Mouse (Mus musculus) hindbrain, embryonic 10.5 days (tissue): ENCODE data around the gene Aatf. TPM values are rescaled to one million over a fixed set of nuclear protein-coding genes. Genes with fewer than 3 reads are reported as not detected.

ENCODE experiments used
- DNase-seq: peaks from one replicate; pipeline ENCODE4 v3.0.0-alpha.2; 2017; ENCODE audit warnings: low spot score
- H3K27ac ChIP-seq: fragments of 300-500 bp; sonication (generic); 2 replicates; pipeline ENCODE4 v1.5.1; 2016; ENCODE audit warnings: mild to moderate bottlenecking, moderate library complexity
- H3K27me3 ChIP-seq: fragments of 300-500 bp; sonication (generic); 2 replicates; pipeline ENCODE4 v1.6.1; 2016; ENCODE audit warnings: mild to moderate bottlenecking; ENCODE audit not compliant: poor library complexity, insufficient read depth, severe bottlenecking
- H3K36me3 ChIP-seq: fragments of 300-500 bp; sonication (generic); 2 replicates; pipeline ENCODE4 v1.6.1; 2016; ENCODE audit warnings: mild to moderate bottlenecking, moderate library complexity
- H3K4me1 ChIP-seq: fragments of 300-500 bp; sonication (generic); replicated peaks from 2 replicates; pipeline ENCODE4 v1.6.1; 2016; ENCODE audit warnings: mild to moderate bottlenecking
- H3K4me3 ChIP-seq: fragments of 300-500 bp; sonication (generic); 2 replicates; pipeline ENCODE4 v1.5.1; 2016; ENCODE audit warnings: mild to moderate bottlenecking, moderate library complexity
- H3K9me3 ChIP-seq: fragments of 300-500 bp; sonication (generic); 2 replicates; pipeline ENCODE4 v1.6.1; 2016; ENCODE audit warnings: mild to moderate bottlenecking, moderate library complexity
- WGBS: fragments of 180-500 bp; shearing (Covaris S2); methylation state at CpG from one replicate; pipeline ENCODE4 v1.1.7; 2016; 5-methylcytosine and 5-hydroxymethylcytosine counted together
- polyA plus RNA-seq: library from polyadenylated mRNA; unstranded; fragments of >200 nt; fragmentation: Nextera tagmentation; extraction: Ambion mirVana; gene quantifications from 2 replicates; pipeline ENCODE4 v1.2.1, GENCODE M21; 2016

Gene Aatf
- 46.8 and 52.1 TPM in 2 replicates for polyA plus RNA-seq

DNA sequence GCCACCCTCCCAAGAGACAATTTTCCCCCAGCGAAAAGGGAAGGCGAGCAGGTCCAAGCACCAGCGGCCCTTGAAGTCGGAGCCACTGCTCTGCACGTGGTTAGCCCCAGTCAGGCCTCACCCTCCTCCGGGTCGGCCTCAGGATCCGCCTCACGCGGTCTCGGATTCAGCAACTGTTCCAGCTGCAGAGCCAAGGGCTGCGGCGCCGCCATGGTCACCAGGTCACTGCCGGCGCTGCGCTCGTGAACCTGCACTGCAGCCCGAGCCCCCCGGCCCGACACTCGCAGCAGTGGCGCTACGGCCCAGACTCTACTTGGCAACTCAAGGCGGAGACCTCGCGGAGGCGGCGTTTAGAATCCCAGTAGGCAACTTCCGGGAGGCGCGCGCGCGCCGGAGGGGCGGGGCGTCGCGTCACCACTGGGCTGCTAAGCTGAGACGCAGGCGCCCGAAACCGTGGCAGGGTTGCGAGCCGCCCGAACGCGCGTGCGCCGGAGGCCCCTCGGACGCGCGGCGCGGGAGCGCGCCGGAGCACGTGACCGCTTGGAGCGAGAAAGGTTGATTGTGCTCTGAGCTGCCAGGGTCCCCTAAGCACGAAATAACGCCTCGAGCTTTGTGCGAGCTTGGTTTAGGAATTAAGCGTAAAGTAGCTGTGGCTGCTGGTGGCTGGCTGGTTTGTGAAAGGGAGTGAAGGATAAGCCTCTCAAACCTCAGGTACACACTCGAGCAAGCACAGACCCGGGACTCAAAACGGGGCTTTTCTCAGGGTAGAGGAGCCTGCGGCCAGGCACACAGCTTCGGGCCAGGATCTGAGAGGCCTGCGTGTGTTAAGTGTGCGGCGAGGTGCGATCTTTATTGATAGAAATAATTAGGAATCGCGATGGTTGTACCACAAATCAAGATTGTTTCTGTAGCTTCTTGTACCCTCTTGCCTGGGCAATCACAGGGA, at the start of gene Aatf:
TSS of gene Aatf (minus strand) at position 352 of the 946 bp plus-strand sequence.
- Histone ChIP-seq H3K36me3 (peaks cover 23% of the 10 kb centered on the region), H3K4me3 (peak within 1 kb of the TSS; percentile 73), H3K27me3 (peaks cover 46% of the 10 kb centered on the region), H3K4me1 (peaks cover 22% of the 10 kb centered on the region), H3K27ac (peak within 1 kb of the TSS; percentile 88), H3K9me3 (no peaks in the 10 kb centered on the region)
- WGBS = under 1% methylated on average over 80 of the region's 80 CpGs
- peak; percentile 99 for DNase-seq

DNA sequence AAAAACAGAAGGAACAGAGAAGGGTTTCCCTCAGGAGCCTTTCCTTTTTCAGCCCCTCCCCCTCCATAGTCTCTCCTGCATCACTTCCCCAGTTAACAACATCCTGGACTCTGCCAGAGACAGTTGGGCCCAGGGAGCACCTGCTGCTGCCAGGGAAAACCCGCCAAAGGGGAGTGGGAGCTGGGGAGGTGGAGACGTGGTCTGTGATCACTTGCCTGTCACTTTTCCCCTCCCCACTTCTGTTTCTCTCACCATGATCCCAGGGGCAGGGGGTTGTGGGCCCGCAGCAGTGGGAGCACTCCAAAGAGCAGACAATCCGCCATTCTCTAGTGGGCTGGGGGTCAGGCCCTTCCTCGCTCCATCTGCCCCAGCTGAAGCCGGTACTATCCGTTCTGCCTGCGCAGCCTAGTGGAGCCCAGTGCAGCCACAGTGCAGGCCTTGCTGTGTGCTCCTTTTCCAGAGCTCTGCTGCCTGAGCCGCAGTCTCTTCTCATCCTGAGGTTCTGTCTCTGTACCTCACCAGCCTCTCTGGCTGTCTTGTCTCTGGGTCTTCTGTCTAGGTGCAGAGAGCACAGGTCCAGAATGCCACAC, 49.5 kb upstream of the Aatf start:
- peak; percentile 42 for DNase-seq
- Histone ChIP-seq H3K27ac (peak overlapping the region; percentile 82), H3K27me3 (peaks cover 55% of the 10 kb centered on the region)

DNA sequence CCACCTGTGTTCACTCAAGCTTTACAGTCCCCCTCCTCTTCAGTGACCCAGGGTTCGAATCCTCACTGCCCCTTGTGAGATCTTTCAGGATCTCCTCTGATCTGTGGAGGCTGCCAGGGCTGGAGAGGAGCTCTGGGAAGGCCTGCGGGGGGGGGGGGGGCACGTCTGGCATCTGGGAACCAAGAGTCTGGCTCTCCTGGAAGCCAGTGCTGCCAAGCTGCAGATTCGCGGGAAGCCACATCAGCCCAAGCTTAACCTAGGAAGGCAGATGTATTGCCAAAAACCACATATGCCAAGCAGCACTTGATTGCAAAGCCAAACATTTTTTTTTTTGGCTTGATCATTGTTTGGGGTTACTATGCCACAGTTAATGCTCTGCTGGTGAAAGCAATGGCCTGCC, 48.2 kb upstream of the Aatf start:
- Histone ChIP-seq H3K4me1 (peaks cover 30% of the 10 kb centered on the region), H3K27me3 (peaks cover 42% of the 10 kb centered on the region), H3K9me3 (no peaks in the 10 kb centered on the region), H3K36me3 (no peaks in the 10 kb centered on the region), H3K4me3 (no peak overlapping the region), H3K27ac (peak overlapping the region; percentile 60)
- WGBS = 73% methylated on average over 5 of the region's 5 CpGs
- no peak for DNase-seq

More for the DNA sequence above, 49.5 kb upstream of the Aatf start:
- WGBS = 12% methylated on average over 9 of the region's 9 CpGs
- no peaks in the 10 kb centered on the region for H3K36me3 ChIP-seq
- H3K4me1 ChIP-seq = peaks cover 39% of the 10 kb centered on the region
- H3K4me3 ChIP-seq = peak overlapping the region; percentile 10; the same call in 1 of the 2 replicates
- H3K9me3 ChIP-seq = no peaks in the 10 kb centered on the region

DNA sequence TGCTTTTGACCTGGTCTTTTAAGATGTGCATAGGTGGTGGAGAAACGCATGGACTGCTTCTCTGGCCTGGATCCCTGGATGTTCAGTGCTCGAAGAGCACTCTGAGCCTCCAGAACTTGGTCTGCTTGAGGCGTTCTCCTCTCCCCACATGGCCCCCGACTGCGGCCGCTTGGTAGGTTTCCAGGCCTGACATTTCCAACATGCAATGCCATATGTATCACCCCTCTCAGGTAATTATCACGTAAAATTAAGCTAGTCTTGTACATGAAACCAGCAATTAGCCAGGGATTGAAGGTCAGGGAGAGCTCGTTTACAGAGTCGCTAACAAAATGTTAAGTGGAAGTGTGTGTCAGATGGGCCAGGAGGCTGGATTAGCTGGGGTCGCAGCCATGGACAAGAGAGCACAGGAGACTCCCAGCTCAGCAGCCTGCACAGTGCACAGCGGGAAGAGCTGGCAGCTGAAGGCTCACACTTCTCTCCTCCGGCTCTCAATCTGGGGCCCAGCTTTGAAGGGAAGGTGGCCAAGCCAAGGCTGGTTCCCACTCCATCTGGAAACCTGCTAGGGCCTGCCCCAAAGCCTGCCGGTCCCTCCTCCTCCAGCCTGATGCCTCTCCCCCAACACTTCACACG, 40.6 kb upstream of the Aatf start:
- peaks cover 20% of the 10 kb centered on the region for H3K27me3 ChIP-seq
- WGBS = 85% methylated on average over 14 of the region's 14 CpGs
- 0 out of 2 replicates have a peak, but pooled peaks cover 6% of the 10 kb centered on the region for H3K9me3 ChIP-seq
- H3K4me3 ChIP-seq = no peak overlapping the region
- H3K27ac ChIP-seq = no peak overlapping the region
- DNase-seq = no peak
- H3K4me1 ChIP-seq = peaks cover 3% of the 10 kb centered on the region; the same call in 1 of the 2 replicates
- H3K36me3 ChIP-seq = no peaks in the 10 kb centered on the region

DNA sequence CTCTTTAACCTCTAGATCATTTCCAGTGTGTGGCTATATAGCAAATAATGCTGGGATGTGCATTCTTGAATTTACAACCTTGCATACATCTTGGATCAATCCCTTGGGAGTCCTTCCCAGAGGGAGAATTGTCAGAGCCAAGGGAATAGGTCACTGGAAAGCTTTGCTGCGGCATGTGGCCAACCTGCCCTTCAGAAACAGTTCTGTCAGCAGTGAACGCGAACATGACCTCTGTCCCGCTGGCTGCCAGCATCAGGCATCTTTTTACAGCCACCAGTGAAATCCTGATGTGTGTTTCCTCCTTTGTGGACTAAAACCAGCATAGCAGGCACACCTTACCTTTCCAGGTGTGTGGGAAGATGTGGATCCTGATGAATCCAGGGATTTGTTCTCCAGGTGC, 38.0 kb upstream of the Aatf start:
- Histone ChIP-seq H3K27me3 (peaks cover 26% of the 10 kb centered on the region), H3K4me1 (peaks cover 10% of the 10 kb centered on the region; the same call in 1 of the 2 replicates), H3K36me3 (no peaks in the 10 kb centered on the region), H3K27ac (no peak overlapping the region), H3K4me3 (no peak overlapping the region), H3K9me3 (0 out of 2 replicates have a peak, but pooled peaks cover 6% of the 10 kb centered on the region)
- DNase-seq = no peak
- WGBS = 79% methylated on average over 4 of the region's 4 CpGs

DNA sequence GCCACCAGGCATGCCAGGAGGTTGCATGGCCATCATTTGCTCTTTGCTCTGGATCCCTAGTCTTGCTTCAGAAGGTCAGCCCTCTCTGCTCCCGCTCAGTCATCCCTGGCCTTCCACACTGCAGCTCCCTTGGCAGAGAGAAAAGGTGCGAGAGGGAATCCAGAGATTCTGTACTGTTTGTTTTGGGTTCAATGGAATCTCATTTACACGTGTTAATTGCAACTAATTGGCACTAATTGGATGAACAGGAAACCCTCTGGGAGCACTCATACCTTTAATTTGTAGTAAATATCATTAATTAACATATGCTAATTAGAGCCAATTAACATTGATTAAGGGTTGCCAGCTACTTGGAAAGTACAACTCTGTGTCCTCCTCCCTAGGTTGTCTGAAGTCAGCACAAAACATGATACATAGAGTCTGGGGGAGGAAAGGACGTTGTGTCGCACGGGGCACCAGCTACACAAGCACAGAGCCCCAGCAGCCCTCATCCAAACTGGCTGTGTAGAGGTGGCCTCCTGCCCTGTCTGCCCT, 36.0 kb upstream of the Aatf start:
- Histone ChIP-seq H3K9me3 (0 out of 2 replicates have a peak, but pooled peaks cover 6% of the 10 kb centered on the region), H3K4me3 (no peak overlapping the region), H3K4me1 (peaks cover 10% of the 10 kb centered on the region; the same call in 1 of the 2 replicates), H3K27me3 (peaks cover 31% of the 10 kb centered on the region), H3K27ac (no peak overlapping the region), H3K36me3 (no peaks in the 10 kb centered on the region)
- WGBS = 59% methylated on average over 6 of the region's 6 CpGs
- DNase-seq = no peak

DNA sequence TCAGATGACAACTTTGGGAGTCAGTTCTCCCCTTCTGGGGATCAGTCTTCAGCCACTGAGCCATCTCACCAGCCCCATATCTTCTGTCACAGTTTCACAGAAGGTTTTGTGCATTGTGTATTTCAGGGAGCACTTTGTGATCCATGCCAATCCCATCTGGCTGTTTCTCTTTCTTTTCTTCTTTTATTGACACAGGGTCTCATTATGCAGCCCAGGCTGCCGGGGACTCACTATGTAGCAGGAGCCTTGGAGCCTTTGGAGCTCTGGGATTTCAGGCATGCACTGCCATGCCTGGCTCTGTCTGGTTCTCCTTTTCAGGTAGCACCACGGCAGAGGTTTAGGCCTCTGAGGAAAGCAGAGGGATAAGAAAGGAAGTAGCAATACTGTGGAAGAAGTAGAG, 35.0 kb upstream of the Aatf start:
- WGBS = 38% methylated on average over 2 of the region's 2 CpGs
- Histone ChIP-seq H3K27me3 (peaks cover 31% of the 10 kb centered on the region), H3K27ac (peak overlapping the region; percentile 45)

DNA sequence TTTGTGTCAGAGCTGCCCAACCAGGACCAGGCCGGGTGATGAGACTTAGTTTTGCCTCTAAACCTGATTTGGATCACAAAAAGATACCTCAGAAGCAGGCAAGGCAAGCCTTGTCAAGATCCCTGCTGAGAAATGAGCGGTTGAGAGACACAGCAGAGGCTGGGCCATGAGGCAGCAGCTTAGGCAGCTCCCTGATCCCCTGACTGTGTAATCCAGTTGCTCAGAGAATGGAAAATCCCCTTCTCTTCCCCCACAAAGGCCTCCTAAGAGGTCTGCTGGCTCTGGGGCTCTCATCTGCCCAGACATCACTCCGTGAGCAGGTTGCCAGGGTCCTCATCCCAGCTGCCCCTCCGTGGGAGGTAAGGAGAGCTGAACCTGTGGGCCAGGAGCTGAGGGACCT, 26.7 kb upstream of the Aatf start:
- no peak overlapping the region for H3K4me3 ChIP-seq
- H3K9me3 ChIP-seq = no peaks in the 10 kb centered on the region
- no peak for DNase-seq
- 0 out of 2 replicates have a peak overlapping the region, but pooled peaks have one; percentile 19 for H3K27ac ChIP-seq
- peaks cover 23% of the 10 kb centered on the region for H3K4me1 ChIP-seq
- H3K36me3 ChIP-seq = no peaks in the 10 kb centered on the region
- 8% methylated on average over 4 of the region's 4 CpGs for WGBS
- peaks cover 62% of the 10 kb centered on the region for H3K27me3 ChIP-seq

More for the DNA sequence above, 35.0 kb upstream of the Aatf start:
- Histone ChIP-seq H3K36me3 (no peaks in the 10 kb centered on the region), H3K4me1 (peaks cover 10% of the 10 kb centered on the region; the same call in 1 of the 2 replicates), H3K4me3 (no peak overlapping the region), H3K9me3 (0 out of 2 replicates have a peak, but pooled peaks cover 4% of the 10 kb centered on the region)
- no peak for DNase-seq

DNA sequence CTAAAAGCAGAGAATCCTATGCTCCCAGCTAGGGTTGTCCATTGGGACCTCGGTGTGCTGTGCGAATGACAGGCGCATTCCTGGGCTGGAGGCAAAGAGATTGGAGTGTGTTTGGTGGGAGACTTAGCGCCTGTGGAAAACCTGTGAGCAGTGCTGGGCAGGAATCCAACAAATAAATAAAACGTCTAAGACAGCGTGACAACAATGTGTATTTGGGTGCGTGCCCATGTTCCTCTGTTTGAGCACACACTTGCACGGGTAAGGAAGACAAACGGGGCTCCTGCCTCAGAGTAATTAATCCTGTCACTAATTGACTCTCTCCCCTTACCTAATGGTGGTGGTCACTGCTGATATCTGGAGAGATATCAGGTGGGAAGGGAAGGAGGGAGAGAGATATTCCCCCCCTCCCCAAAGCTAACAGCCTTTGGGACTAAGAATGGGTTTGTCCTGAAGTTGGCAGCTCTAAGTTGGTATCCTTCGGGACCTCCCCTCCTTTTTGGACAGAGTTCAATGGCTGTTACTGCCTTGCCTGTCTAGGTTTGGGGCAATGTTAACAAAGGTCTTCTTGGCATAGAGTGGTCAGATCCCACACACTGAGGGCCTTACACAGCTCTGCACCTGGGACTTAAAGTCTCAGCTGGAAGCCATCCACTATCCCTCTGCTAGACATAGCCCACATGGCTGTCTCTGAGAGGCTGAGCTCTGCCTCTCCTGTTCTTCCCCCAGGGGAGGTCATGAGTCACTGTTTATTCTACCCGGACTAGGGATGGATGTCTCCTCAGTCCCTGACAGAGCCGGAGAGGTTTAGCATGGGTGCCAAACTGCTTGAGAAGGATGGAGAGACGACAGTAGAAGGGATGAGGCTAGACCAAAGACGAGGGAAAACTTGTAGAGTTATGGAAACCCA, 16.7 kb upstream of the Aatf start:
- no peaks in the 10 kb centered on the region for H3K36me3 ChIP-seq
- H3K27ac ChIP-seq = no peak overlapping the region
- peaks cover 100% of the 10 kb centered on the region for H3K27me3 ChIP-seq
- peaks cover 36% of the 10 kb centered on the region for H3K4me1 ChIP-seq
- H3K9me3 ChIP-seq = no peaks in the 10 kb centered on the region
- DNase-seq = no peak
- H3K4me3 ChIP-seq = no peak overlapping the region; the same call in 1 of the 2 replicates
- 11% methylated on average over 14 of the region's 14 CpGs for WGBS

DNA sequence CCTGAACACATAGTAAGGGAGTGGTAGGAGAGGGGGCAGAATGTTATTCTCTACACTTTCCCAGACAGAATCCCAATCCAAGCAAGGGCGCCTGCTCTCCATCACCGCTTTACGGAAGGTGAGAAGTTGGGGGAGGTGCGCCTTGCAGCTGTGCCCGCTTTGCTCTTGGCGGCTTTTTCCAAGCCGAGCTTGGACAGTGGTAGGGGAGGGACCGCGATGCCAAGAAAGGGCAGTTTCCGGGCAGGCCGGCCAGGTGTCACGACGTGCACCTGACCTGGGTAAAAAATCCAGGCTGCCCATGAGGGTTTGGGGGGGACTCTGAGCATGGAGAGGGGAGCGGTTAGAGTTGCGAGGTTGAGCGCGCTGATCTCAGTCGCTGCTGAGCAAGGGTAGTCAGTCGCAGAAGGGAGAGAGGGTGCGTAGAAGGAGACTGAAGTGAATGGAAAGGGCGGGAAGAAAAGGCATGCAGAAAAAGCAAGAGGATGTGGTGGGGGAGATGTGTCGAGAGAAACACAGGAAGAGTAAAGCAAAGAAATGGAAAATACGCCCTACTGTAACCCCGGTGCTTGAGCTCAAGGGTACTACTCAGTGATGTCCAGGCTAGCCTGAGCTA, 15.9 kb upstream of the Aatf start:
- Histone ChIP-seq H3K4me3 (peak overlapping the region; percentile 65), H3K36me3 (no peaks in the 10 kb centered on the region), H3K4me1 (peaks cover 44% of the 10 kb centered on the region), H3K27me3 (peaks cover 100% of the 10 kb centered on the region), H3K9me3 (no peaks in the 10 kb centered on the region), H3K27ac (peak overlapping the region; percentile 59; the same call in 1 of the 2 replicates)
- WGBS = under 1% methylated on average over 24 of the region's 24 CpGs
- DNase-seq = peak; percentile 20
